Mouse (Mus musculus): ENCODE measurements around the gene Igfbp6.

DNA sequence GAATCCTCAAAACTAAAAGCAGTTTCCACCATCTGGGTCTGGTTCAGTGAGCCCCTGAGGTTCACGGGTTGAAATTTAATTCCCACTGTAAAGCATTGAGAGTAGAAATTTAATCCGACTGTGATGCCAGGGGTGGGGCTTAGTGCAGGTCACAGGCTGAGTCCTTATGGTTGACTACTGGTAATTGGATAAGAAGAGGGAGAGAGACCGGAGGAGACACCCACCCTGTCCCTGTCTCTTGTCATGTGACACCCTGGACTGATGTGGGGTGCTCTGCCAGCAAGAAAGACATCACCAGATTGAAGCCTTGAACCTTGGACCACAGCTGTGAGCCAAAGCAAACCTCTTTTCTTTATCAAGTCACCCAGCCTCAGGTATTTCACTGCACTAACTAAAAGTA is 38.9 kb downstream of the Igfbp6 start:
- TF ChIP-seq CTCF (IDR thresholded peaks at IDR 0.05; ENCODE audit: control insufficient read depth, insufficient read depth, insufficient read length), result no peak
- TF ChIP-seq MAX (IDR thresholded peaks at IDR 0.05), result no peak
- no peak for TF ChIP-seq USF1 (IDR thresholded peaks at IDR 0.05; ENCODE audit: low read depth)
- TF ChIP-seq MYOD1 (IDR thresholded peaks at IDR 0.05; ENCODE audit: control insufficient read depth, insufficient read length, low read depth), result no peak

Measured in C2C12 (cell line).